Mouse (Mus musculus) spleen, adult 2 months (tissue): Measurements from ENCODE around the gene Nxn.

Source experiments
- CTCF ChIP-seq: fragments of 200-500 bp; IDR thresholded peaks from 2 replicates; pipeline ENCODE4 v1.5.1; 2011; ENCODE audit warnings: mild to moderate bottlenecking, inconsistent platforms; ENCODE audit not compliant: insufficient read depth, insufficient read length, insufficient replicate concordance; ENCODE audit errors: extremely low read depth
- POLR2A ChIP-seq: fragments of 200-500 bp; IDR thresholded peaks from 2 replicates; pipeline ENCODE4 v1.6.1; 2011; ENCODE audit warnings: low read depth, low read length, inconsistent platforms

DNA sequence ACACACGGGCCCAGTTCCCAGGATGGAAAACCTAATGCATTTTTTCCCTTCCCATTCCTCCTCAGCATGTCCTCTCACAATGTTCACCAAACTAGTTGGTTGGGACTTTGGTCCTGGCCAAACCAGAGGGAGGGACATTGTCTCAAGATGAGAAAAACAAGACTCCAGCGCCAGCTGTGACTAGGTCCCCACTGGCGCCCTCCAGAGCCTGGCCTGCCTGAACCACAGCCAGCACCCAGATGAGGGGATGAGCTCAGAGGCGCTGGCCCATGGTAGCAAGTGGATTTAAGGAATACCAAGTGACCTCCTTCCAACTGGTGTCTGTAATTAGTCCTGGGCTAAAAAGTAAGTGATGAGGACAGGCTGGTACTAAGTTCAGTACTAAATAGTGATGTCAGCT lies 22.0 kb upstream of the Nxn start:
- TF ChIP-seq POLR2A (no peak), CTCF (no peak)
